Mouse (Mus musculus) forebrain, embryonic 11.5 days (tissue): ENCODE data around the gene Als2cl. TPM values are rescaled to one million over a fixed set of nuclear protein-coding genes. Genes with fewer than 3 reads are reported as not detected.
A peak's percentile ranks its signal among the peaks of the same experiment; 100 is the strongest.

Experiments used
- ATAC-seq: fragments of 200-750 bp; cut with Nextera tagmentation; replicated peaks from 2 replicates; pipeline ENCODE4 v1.8.0; 2017; ENCODE audit warnings: moderate TSS enrichment; ENCODE audit not compliant: low FRiP score
- DNase-seq: peaks from one replicate; pipeline ENCODE4 v3.0.0-alpha.2; 2017; ENCODE audit warnings: low spot score
- H3K27ac ChIP-seq: fragments of 300-500 bp; sonication (generic); 2 replicates; pipeline ENCODE4 v1.5.1; 2014; ENCODE audit warnings: low read depth, low read length
- H3K27me3 ChIP-seq: fragments of 300-500 bp; sonication (generic); 2 replicates; pipeline ENCODE4 v1.6.1; 2014; ENCODE audit warnings: mild to moderate bottlenecking, low read length, mixed read lengths; ENCODE audit not compliant: control insufficient read depth, insufficient read depth
- H3K36me3 ChIP-seq: fragments of 300-500 bp; sonication (generic); 2 replicates; pipeline ENCODE4 v1.6.1; 2014; ENCODE audit warnings: mild to moderate bottlenecking, low read length, moderate library complexity, mixed read lengths; ENCODE audit not compliant: control insufficient read depth, insufficient read depth
- H3K4me1 ChIP-seq: fragments of 300-500 bp; sonication (generic); replicated peaks from 2 replicates; pipeline ENCODE4 v1.6.1; 2014; ENCODE audit warnings: low read length, mixed read lengths; ENCODE audit not compliant: control insufficient read depth, insufficient read depth
- H3K4me2 ChIP-seq: fragments of 300-500 bp; sonication (generic); 2 replicates; pipeline ENCODE4 v1.6.1; 2014; ENCODE audit warnings: low read depth, mild to moderate bottlenecking, low read length, moderate library complexity, mixed read lengths; ENCODE audit not compliant: severe bottlenecking
- H3K4me3 ChIP-seq: fragments of 300-500 bp; sonication (generic); 2 replicates; pipeline ENCODE4 v1.5.1; 2014; ENCODE audit warnings: low read depth, low read length
- H3K9ac ChIP-seq: fragments of 300-500 bp; sonication (generic); 2 replicates; pipeline ENCODE4 v1.6.1; 2014; ENCODE audit warnings: low read length
- H3K9me3 ChIP-seq: fragments of 300-500 bp; sonication (generic); 2 replicates; pipeline ENCODE4 v1.6.1; 2016; ENCODE audit warnings: low read length, mixed read lengths; ENCODE audit not compliant: control insufficient read depth
- WGBS: fragments of 180-500 bp; shearing (Covaris S2); extraction: QIAGEN DNeasy Blood & Tissue Kit; methylation state at CpG from one replicate; pipeline ENCODE4 v1.1.7; 2014; 5-methylcytosine and 5-hydroxymethylcytosine counted together
- polyA plus RNA-seq: library from polyadenylated mRNA; unstranded; fragments of >200 nt; fragmentation: Nextera tagmentation; extraction: Ambion mirVana; gene quantifications from 2 replicates; pipeline ENCODE4 v1.2.1, GENCODE M21; 2014

Gene Als2cl
- polyA plus RNA-seq, 1 experiment from 2014 or later: 1.1 TPM

GRCm38 (mm10) chr9:110915466-110915865 is 35.8 kb downstream of the Als2cl start:
- Histone ChIP-seq H3K9me3 (no peaks in the 10 kb centered on the region), H3K9ac (no peak overlapping the region), H3K4me3 (no peak overlapping the region), H3K4me2 (no peak overlapping the region), H3K4me1 (no peaks in the 10 kb centered on the region), H3K36me3 (no peaks in the 10 kb centered on the region), H3K27ac (no peak overlapping the region), H3K27me3 (no peaks in the 10 kb centered on the region)
- no peak for DNase-seq
- 75% methylated on average over 8 of the region's 8 CpGs for WGBS
- no peak for ATAC-seq

- Histone ChIP-seq H3K9me3 (no peaks in the 10 kb centered on the region), H3K36me3 (no peaks in the 10 kb centered on the region), H3K27ac (no peak within 1 kb of the TSS), H3K4me3 (no peak within 1 kb of the TSS), H3K4me2 (no peak within 1 kb of the TSS), H3K27me3 (no peaks in the 10 kb centered on the region), H3K4me1 (no peaks in the 10 kb centered on the region), H3K9ac (no peak within 1 kb of the TSS)
- ATAC-seq: no peak
- DNase-seq: no peak
- WGBS: 91% methylated on average over 7 of the region's 7 CpGs
These were observed 37.1 kb downstream of the Als2cl start, which contains the start of gene Fam240a for GRCm38 (mm10) chr9:110916786-110917185. TSS of gene Fam240a (minus strand) at chr9:110916861.

DNA sequence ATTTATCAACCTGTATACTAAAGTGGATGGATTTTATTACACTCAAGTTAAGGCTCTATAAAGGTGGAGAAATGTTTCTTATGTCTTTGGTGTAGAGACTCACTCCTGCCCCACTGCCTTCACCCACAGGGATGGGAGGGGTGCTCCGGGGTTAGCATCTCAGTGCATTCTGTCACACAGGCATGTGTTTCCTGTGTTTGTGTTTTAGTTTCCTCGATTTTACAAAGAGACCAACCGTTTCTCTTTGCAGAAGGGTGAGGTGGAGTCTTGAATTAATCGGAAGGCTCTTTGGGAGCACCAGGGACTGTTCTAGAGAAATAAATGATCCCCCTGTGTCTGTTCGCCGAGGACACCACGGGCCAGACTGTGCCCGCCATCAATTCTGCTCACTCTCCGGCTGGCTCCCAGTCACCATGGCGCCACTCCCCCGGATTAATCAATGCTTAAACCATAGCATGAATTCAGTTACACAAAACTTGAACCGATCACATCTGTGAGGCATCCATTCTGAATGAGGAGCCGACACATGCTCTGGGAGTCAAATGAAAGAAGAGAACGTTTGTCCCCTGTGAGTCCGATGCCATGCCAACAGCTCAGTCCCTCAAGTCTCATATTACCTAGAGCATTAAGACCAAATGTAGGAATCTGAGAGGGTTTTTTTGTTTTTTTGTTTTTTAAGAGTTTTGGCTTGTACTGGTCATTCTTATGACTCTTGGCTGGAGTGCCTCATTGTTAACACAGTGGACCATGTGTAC is 41.2 kb downstream of the Als2cl start:
- DNase-seq (no peak), ATAC-seq (no peak)
- Histone ChIP-seq H3K27ac (no peak overlapping the region), H3K4me1 (no peaks in the 10 kb centered on the region), H3K9me3 (no peaks in the 10 kb centered on the region), H3K9ac (no peak overlapping the region), H3K27me3 (no peaks in the 10 kb centered on the region), H3K36me3 (no peaks in the 10 kb centered on the region), H3K4me2 (no peak overlapping the region), H3K4me3 (no peak overlapping the region)
- 80% methylated on average over 15 of the region's 15 CpGs for WGBS

DNA sequence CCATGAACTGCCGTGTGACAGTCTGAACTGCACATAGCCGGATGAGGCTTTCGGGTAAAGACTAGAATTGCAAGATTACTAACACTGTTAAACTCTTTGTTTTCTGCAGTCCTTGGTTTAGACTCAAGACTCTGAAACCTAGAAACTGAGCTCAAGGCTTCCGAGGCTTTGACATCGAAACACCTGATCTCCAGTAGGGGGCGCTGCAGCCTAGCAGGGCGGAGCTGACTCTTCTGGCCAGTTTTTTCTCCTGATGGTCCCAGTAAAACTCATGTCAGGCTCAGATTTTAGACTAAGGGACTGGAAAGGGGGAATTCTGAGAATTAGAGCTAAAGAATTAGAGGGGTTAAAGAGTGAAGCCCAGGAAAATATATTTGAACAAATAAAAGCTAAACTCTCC is 43.1 kb downstream of the Als2cl start:
- no peaks in the 10 kb centered on the region for H3K9me3 ChIP-seq
- no peaks in the 10 kb centered on the region for H3K4me1 ChIP-seq
- ATAC-seq: no peak
- no peaks in the 10 kb centered on the region for H3K27me3 ChIP-seq
- no peaks in the 10 kb centered on the region for H3K36me3 ChIP-seq
- no peak overlapping the region for H3K27ac ChIP-seq
- DNase-seq: peak; percentile 87
- 20% methylated on average over 7 of the region's 7 CpGs for WGBS
- H3K4me2 ChIP-seq: no peak overlapping the region
- H3K4me3 ChIP-seq: no peak overlapping the region
- no peak overlapping the region for H3K9ac ChIP-seq

DNA sequence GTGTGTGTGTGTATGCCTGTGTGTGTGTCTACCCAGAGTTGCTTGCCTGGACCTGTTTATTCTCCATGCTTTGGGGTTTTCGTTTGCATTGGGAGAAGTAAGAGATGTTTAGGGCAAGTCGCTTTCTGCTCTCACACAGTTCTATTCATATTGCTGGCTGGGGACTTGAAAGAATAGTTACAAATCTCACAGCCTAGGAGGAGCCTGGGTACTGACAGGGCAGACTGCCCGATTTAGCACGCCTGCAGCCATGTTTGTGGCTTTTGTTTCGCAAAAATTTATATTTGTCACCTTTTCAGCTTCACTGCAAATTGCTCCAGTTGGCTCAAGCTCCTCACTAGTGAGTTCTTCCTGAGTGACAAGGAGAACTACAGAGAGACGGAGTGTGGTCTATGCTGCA is 51.9 kb downstream of the Als2cl start:
- Histone ChIP-seq H3K4me1 (no peaks in the 10 kb centered on the region), H3K36me3 (no peaks in the 10 kb centered on the region), H3K9me3 (no peaks in the 10 kb centered on the region), H3K9ac (no peak overlapping the region), H3K27me3 (no peaks in the 10 kb centered on the region), H3K27ac (no peak overlapping the region), H3K4me2 (no peak overlapping the region), H3K4me3 (no peak overlapping the region)
- ATAC-seq (no peak), DNase-seq (no peak)
- 82% methylated on average over 6 of the region's 6 CpGs for WGBS

- WGBS: 87% methylated on average over 12 of the region's 12 CpGs
- Histone ChIP-seq H3K4me1 (no peaks in the 10 kb centered on the region), H3K9me3 (no peaks in the 10 kb centered on the region), H3K27me3 (no peaks in the 10 kb centered on the region), H3K4me2 (no peak overlapping the region), H3K9ac (no peak overlapping the region), H3K4me3 (no peak overlapping the region), H3K27ac (no peak overlapping the region), H3K36me3 (no peaks in the 10 kb centered on the region)
- ATAC-seq (no peak), DNase-seq (no peak)
These were observed 54.3 kb downstream of the Als2cl start for GRCm38 (mm10) chr9:110933850-110934437.

DNA sequence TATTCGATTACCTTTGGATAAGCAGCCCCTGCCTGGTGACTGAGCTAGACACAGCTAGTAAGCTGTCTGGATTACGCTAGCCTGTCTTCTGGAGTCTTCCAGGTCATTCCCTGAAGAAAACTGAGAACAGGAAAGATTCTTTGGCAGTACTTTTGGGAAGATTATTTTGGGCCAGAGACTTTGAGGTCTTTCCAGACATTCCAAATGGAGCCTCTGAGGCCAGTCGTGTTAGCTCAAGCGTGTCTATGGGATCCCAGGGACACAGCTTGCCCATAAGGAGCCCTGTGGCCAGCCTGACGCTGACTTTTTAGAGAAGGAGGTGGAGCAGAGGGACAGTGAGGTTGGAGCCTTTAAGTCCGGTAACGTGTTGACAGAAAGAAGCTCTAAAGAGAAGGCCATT is 56.3 kb downstream of the Als2cl start:
- H3K9me3 ChIP-seq: no peaks in the 10 kb centered on the region
- no peaks in the 10 kb centered on the region for H3K4me1 ChIP-seq
- no peak overlapping the region for H3K4me3 ChIP-seq
- no peaks in the 10 kb centered on the region for H3K27me3 ChIP-seq
- ATAC-seq (no peak), DNase-seq (no peak)
- 88% methylated on average over 7 of the region's 7 CpGs for WGBS
- no peak overlapping the region for H3K4me2 ChIP-seq
- H3K27ac ChIP-seq: no peak overlapping the region
- no peaks in the 10 kb centered on the region for H3K36me3 ChIP-seq
- H3K9ac ChIP-seq: no peak overlapping the region

GRCm38 (mm10) chr9:110937506-110938490 is 58.1 kb downstream of the Als2cl start:
- Histone ChIP-seq H3K4me2 (no peak overlapping the region), H3K36me3 (no peaks in the 10 kb centered on the region), H3K27me3 (no peaks in the 10 kb centered on the region; the same call in 1 of the 2 replicates), H3K9ac (no peak overlapping the region), H3K4me1 (no peaks in the 10 kb centered on the region), H3K9me3 (no peaks in the 10 kb centered on the region), H3K4me3 (no peak overlapping the region), H3K27ac (no peak overlapping the region)
- 76% methylated on average over 12 of the region's 12 CpGs for WGBS
- DNase-seq (no peak), ATAC-seq (no peak)
